Mouse (Mus musculus): ENCODE results near the gene Olfr1280.
"Not testable (repeated sequence)": the region's sequence is repeated elsewhere in the genome, so short reads cannot be mapped to it uniquely, and the experiment has no call there.

The Olfr1280 gene

GRCm38 (mm10) chr2:111313717-111314116 is at the start of gene Olfr1280:
Olfr1280 (plus strand) TSS chr2:111314017.
- CTCF ChIA-PET: no interaction called here

- CTCF ChIA-PET: no interaction called here
Measured at GRCm38 (mm10) chr2:111274006-111274405, 39.8 kb upstream of the Olfr1280 start, which contains the start of gene Olfr1277. Olfr1277 (minus strand) TSS chr2:111274106.

- CTCF ChIA-PET: no interaction called here
Measured at GRCm38 (mm10) chr2:111289836-111290235, 24.0 kb upstream of the Olfr1280 start, which contains the start of gene Olfr1278. Olfr1278 (plus strand) TSS chr2:111290136.

GRCm38 (mm10) chr2:111298541-111298940 is 15.3 kb upstream of the Olfr1280 start:
- CTCF ChIA-PET: no interaction called here

GRCm38 (mm10) chr2:111300374-111300773 is 13.4 kb upstream of the Olfr1280 start, which contains the start of gene Olfr1279:
Olfr1279 (plus strand) TSS chr2:111300635.
- CTCF ChIA-PET: interaction anchor here (0.5 to 0.6 kb wide), 2 partner anchors 24 to 127 kb away, joined by 3 read pairs; no protein-coding TSS in a partner anchor

GRCm38 (mm10) chr2:111326220-111326619 is 12.4 kb downstream of the Olfr1280 start, which contains the start of gene Olfr1281:
Olfr1281 (plus strand) TSS chr2:111326520.
- CTCF ChIA-PET: no interaction called here

GRCm38 (mm10) chr2:111333721-111334120 is 19.9 kb downstream of the Olfr1280 start:
- CTCF ChIA-PET: not testable (repeated sequence)

GRCm38 (mm10) chr2:111335976-111336375 is 22.2 kb downstream of the Olfr1280 start, which contains the start of gene Olfr1282:
Olfr1282 (minus strand) TSS chr2:111336076.
- CTCF ChIA-PET: no interaction called here

- CTCF ChIA-PET: no interaction called here
Measured at GRCm38 (mm10) chr2:111366490-111366889, 52.7 kb downstream of the Olfr1280 start, which contains the start of gene Olfr1283. Olfr1283 (plus strand) TSS chr2:111366790.

GRCm38 (mm10) chr2:111375222-111375621 is 61.4 kb downstream of the Olfr1280 start, which contains the start of gene Olfr1284:
Olfr1284 (plus strand) TSS chr2:111375522.
- CTCF ChIA-PET: no interaction called here
